Mouse (Mus musculus) thymus, postnatal 25 days (tissue): ENCODE measurements at regions not wholly inside any gene's neighbourhood (a gene's known extent, or its start where the extent isn't known, plus 50 kb on each side); places are given as distances from the start of the nearest gene placed in this dataset.

Experiments used
- DNase-seq: peaks from one replicate; pipeline ENCODE4 v3.0.0; 2022

GRCm38 (mm10) chr4:53217608-53218290, 58.1 kb upstream of the Abca1 start:
- DNase-seq = peak; percentile 81

DNA sequence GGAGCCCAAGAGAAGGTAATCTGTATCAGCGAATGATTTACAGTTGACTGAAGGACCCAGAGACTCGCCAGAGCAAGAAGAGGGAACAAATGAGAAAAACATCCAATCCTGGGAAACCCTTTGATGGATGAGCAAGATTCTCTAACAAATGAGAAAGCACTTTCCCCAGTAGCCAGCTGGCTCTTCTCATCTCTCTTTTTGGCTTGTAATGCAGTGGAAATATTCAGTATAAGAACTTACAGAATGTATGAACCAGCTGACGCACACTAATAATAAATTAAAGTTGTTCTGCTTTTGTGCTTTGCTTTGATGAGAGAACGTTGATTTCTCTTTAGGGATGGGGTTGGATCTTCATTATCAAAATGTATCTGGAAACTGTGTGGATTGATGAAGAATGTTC, 52.8 kb upstream of the Abca1 start:
- DNase-seq = no peak

DNA sequence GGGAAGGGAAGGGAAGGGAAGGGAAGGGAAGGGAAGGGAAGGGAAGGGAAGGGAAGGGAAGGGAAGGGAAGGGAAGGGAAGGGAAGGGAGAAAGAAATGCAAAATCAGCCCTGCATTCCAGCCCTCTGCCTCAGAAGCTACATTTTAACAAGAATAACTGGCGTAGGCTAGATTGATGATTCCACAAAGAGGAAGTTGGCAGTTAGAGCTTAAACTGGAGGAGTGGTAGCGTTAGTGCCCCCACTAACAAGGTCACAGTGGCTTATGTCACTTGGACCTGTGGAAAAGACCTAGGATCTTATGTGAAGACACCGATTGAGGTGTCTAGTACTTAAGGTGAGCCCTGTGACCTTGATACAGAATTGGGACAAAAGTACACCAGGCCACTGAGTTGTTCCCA, 51.0 kb upstream of the Abca1 start:
- DNase-seq = no peak
